Mouse (Mus musculus) stomach, embryonic 15.5 days (tissue): Measurements from ENCODE around the gene BC035947. TPM values are rescaled to one million over a fixed set of nuclear protein-coding genes. Genes with fewer than 3 reads are reported as not detected.
"Not testable (repeated sequence)": the region's sequence is repeated elsewhere in the genome, so short reads cannot be mapped to it uniquely, and the experiment has no call there.

Experiments
- ATAC-seq: fragments of 200-750 bp; cut with Nextera tagmentation; 2 replicates; pipeline ENCODE4 v1.8.0; 2017; ENCODE audit warnings: low read depth, moderate number of reproducible peaks, moderate TSS enrichment; ENCODE audit not compliant: insufficient read depth, low FRiP score
- H3K27ac ChIP-seq: fragments of 300-500 bp; sonication (generic); 2 replicates; pipeline ENCODE4 v1.5.1; 2015; ENCODE audit warnings: mild to moderate bottlenecking, inconsistent platforms
- H3K27me3 ChIP-seq: fragments of 300-500 bp; sonication (generic); replicated peaks from 2 replicates; pipeline ENCODE4 v1.6.1; 2015; ENCODE audit warnings: inconsistent platforms
- H3K36me3 ChIP-seq: fragments of 300-500 bp; sonication (generic); 2 replicates; pipeline ENCODE4 v1.6.1; 2015; ENCODE audit warnings: inconsistent platforms
- H3K4me1 ChIP-seq: fragments of 300-500 bp; sonication (generic); 2 replicates; pipeline ENCODE4 v1.6.1; 2015; ENCODE audit warnings: inconsistent platforms
- H3K4me2 ChIP-seq: fragments of 300-500 bp; sonication (generic); 2 replicates; pipeline ENCODE4 v1.6.1; 2015; ENCODE audit warnings: mild to moderate bottlenecking, inconsistent platforms
- H3K4me3 ChIP-seq: fragments of 300-500 bp; sonication (generic); replicated peaks from 2 replicates; pipeline ENCODE4 v1.5.1; 2015; ENCODE audit warnings: inconsistent platforms
- H3K9ac ChIP-seq: fragments of 300-500 bp; sonication (generic); 2 replicates; pipeline ENCODE4 v1.6.1; 2015; ENCODE audit warnings: inconsistent platforms
- H3K9me3 ChIP-seq: fragments of 300-500 bp; sonication (generic); 2 replicates; pipeline ENCODE4 v1.6.1; 2016; ENCODE audit warnings: inconsistent platforms
- WGBS: fragments of 180-500 bp; shearing (Covaris S2); methylation state at CpG from one replicate; pipeline ENCODE4 v1.1.7; 2015; 5-methylcytosine and 5-hydroxymethylcytosine counted together
- polyA plus RNA-seq: library from polyadenylated mRNA; unstranded; fragments of >200 nt; fragmentation: Nextera tagmentation; extraction: Ambion mirVana; gene quantifications from 2 replicates; pipeline ENCODE4 v1.2.1, GENCODE M21; 2015

Gene BC035947
- polyA plus RNA-seq, 1 experiment from 2014 or later = 0.08 TPM

DNA sequence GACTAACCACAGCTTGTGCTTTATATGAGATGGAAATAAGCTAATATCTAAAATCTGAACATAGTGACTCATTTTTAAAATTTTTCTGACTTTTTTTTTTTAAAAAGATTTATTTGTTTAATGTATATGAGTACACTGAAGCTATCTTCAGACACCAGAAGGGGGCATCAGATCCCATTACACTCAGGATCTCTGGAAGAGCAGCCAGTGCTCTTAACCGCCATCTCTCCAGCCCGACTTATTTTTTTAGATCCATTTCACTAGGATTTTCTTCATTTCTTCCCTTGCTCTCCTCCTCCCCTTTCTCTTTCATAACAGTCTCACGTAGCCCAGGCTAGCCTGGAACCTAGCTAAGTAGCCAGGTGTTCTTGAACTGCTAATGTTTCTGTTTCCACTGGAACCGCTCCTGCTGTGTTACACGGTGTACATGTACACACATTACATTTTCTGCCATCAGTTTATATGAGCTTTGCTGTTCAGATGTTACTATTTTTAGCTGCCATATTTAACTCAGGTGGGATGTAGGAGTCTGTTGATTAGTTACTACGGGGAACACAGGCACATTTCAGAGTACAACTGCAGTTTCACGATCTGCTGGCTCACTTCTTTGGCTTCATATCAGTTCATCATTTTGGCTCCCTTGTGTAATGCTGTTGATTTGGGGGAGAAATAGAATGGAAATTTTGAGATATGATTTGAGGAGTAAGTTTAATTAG lies 18.7 kb upstream of the BC035947 start:
- ATAC-seq = no peak
- Histone ChIP-seq H3K4me2 (no peak overlapping the region), H3K9me3 (no peaks in the 10 kb centered on the region), H3K9ac (no peak overlapping the region), H3K36me3 (no peaks in the 10 kb centered on the region), H3K27ac (no peak overlapping the region), H3K4me3 (no peak overlapping the region), H3K4me1 (no peaks in the 10 kb centered on the region), H3K27me3 (no peaks in the 10 kb centered on the region)
- WGBS = 67% methylated on average over 7 of the region's 7 CpGs

DNA sequence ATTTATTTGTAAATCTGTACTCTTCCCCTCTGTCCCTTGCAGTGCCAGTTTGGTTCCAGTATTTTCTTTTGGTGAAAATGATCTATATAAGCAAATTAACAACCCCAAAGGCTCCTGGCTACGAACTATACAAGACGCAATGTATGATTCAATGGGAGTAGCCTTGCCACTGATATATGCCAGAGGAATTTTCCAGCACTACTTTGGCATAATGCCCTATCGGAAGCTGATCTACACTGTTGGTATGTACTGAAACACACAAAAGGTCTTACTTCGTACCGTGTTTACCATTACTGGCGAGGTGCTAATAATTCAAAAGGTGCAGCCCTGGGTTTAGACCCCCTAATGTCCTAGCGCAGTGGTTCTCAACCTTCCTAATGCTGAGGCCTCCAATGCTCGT lies 17.1 kb upstream of the BC035947 start:
- Histone ChIP-seq H3K4me1 (no peaks in the 10 kb centered on the region), H3K27ac (no peak overlapping the region), H3K4me3 (no peak overlapping the region), H3K9me3 (no peaks in the 10 kb centered on the region), H3K9ac (no peak overlapping the region), H3K27me3 (no peaks in the 10 kb centered on the region), H3K4me2 (no peak overlapping the region), H3K36me3 (no peaks in the 10 kb centered on the region)
- no peak for ATAC-seq
- WGBS = 80% methylated on average over 8 of the region's 8 CpGs

DNA sequence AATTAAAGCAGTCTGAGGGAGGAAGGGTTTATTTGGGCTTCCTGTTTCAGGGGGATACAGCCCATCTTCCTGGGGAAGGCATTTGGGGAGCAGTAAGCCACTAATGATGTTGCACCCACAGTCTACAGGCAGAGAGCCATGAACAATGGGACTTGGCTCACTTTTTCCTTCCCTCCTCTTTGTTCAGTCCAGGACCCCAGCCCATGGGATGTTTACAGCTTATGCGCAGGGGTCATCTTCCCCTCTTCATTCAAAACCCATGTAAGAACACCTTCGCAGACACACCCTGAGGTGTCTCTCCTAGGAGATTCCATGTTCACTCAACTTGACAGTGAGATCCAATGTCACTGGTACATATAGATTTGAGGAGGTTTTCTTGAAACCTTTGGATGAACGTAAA lies 16.4 kb upstream of the BC035947 start:
- Histone ChIP-seq H3K27me3 (no peaks in the 10 kb centered on the region), H3K4me2 (no peak overlapping the region), H3K4me3 (no peak overlapping the region), H3K9ac (no peak overlapping the region), H3K9me3 (no peaks in the 10 kb centered on the region), H3K36me3 (no peaks in the 10 kb centered on the region), H3K4me1 (no peaks in the 10 kb centered on the region), H3K27ac (no peak overlapping the region)
- ATAC-seq = no peak
- 98% methylated on average over 3 of the region's 3 CpGs for WGBS

GRCm38 (mm10) chr1:78525189-78525886 lies 13.4 kb upstream of the BC035947 start:
- H3K4me1 ChIP-seq = no peaks in the 10 kb centered on the region
- no peak overlapping the region for H3K27ac ChIP-seq
- no peak for ATAC-seq
- no peaks in the 10 kb centered on the region for H3K9me3 ChIP-seq
- 49% methylated on average over 23 of the region's 23 CpGs for WGBS
- H3K4me2 ChIP-seq = no peak overlapping the region
- no peaks in the 10 kb centered on the region for H3K36me3 ChIP-seq
- H3K27me3 ChIP-seq = no peaks in the 10 kb centered on the region
- no peak overlapping the region for H3K9ac ChIP-seq
- no peak overlapping the region for H3K4me3 ChIP-seq

- H3K4me2 ChIP-seq = no peak overlapping the region
- H3K9me3 ChIP-seq = no peaks in the 10 kb centered on the region
- H3K4me1 ChIP-seq = no peaks in the 10 kb centered on the region
- no peaks in the 10 kb centered on the region for H3K27me3 ChIP-seq
- ATAC-seq = no peak
- H3K27ac ChIP-seq = no peak overlapping the region
- no peak overlapping the region for H3K4me3 ChIP-seq
- no peaks in the 10 kb centered on the region for H3K36me3 ChIP-seq
- WGBS = 85% methylated on average over 7 of the region's 7 CpGs
- H3K9ac ChIP-seq = no peak overlapping the region
These were observed 6.9 kb upstream of the BC035947 start for GRCm38 (mm10) chr1:78518907-78519306.

DNA sequence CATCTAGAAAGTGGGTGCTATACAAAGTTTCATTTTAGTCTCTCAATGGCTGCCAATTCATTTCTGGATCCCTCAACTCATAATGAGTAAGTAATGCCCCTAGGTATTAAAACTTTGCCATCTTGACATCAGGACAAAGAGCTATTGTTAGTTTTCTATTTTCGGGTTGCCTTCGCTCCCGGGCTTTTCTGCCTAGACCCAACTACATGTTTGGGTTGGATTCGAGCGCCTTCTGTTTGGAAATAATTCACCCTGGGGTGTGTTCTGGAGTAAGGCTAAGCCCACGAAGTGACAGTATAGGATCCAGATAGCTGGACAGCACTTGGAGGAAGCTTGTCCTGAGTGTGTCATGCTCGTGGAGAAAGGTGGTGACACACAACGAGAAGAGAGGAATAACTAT lies 798 bp upstream of the BC035947 start:
- ATAC-seq = no peak
- 73% methylated on average over 8 of the region's 8 CpGs for WGBS
- Histone ChIP-seq H3K27ac (no peak overlapping the region), H3K4me3 (no peak overlapping the region), H3K27me3 (no peaks in the 10 kb centered on the region), H3K4me1 (peaks cover 5% of the 10 kb centered on the region), H3K36me3 (no peaks in the 10 kb centered on the region), H3K4me2 (no peak overlapping the region), H3K9me3 (no peaks in the 10 kb centered on the region), H3K9ac (no peak overlapping the region)

DNA sequence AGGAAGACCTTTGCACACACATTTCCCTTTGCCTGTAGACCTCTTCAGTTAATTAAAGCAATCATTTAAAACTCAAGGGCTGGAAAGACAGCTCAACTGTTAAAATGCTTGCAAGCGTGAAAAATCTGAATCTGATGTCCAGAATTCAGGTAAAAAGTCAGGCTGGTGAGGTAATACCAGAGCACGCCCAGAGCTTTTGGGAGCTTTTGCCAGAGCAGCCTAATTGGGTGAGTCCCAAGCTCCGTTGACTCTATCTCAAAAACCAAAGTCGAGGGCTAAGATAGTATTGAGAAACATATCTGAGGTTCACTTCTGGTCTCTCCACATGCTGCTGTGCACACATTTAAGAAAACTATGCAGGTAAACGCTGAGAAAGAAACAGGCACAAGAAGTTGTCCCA lies 1.1 kb downstream of the BC035947 start, which contains the start of gene Mogat1:
Gene Mogat1 (plus strand): TSS at position 130 of the 400 bp plus-strand sequence.
- H3K4me2 ChIP-seq = peak within 1 kb of the TSS; percentile 64
- no peaks in the 10 kb centered on the region for H3K36me3 ChIP-seq
- 63% methylated on average over 5 of the region's 5 CpGs for WGBS
- no peak within 1 kb of the TSS for H3K27ac ChIP-seq
- no peak within 1 kb of the TSS for H3K9ac ChIP-seq
- H3K4me3 ChIP-seq = peak within 1 kb of the TSS; percentile 27
- H3K9me3 ChIP-seq = no peaks in the 10 kb centered on the region
- H3K4me1 ChIP-seq = peaks cover 5% of the 10 kb centered on the region
- no peak for ATAC-seq
- no peaks in the 10 kb centered on the region for H3K27me3 ChIP-seq

DNA sequence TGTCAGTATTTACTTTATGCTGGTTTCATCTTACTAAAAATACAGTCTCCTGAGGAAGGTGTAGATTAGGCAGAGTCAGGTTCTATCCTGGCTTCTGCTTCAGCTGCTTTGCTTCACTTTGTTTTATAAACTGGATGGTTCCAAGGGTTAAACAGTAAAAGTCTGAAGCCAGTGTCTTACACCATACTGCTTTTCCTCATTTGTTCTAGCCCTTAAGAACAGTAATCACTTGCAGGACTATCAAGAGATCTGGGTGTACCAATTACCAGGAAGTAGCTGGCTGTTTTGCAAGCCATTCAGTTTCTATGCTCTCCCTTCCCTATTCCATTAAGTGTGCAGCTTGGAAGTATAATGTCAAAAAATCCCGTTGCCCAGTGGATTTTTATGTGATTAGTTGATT lies 4.8 kb downstream of the BC035947 start:
- Histone ChIP-seq H3K9ac (no peak overlapping the region), H3K27me3 (no peaks in the 10 kb centered on the region), H3K4me3 (no peak overlapping the region), H3K9me3 (no peaks in the 10 kb centered on the region), H3K27ac (no peak overlapping the region), H3K36me3 (no peaks in the 10 kb centered on the region), H3K4me2 (no peak overlapping the region), H3K4me1 (peaks cover 5% of the 10 kb centered on the region)
- 59% methylated on average over 1 of the region's 1 CpGs for WGBS
- no peak for ATAC-seq

GRCm38 (mm10) chr1:78502527-78502926 lies 9.4 kb downstream of the BC035947 start:
- WGBS = 87% methylated on average over 6 of the region's 6 CpGs
- no peak overlapping the region for H3K4me2 ChIP-seq
- H3K36me3 ChIP-seq = no peaks in the 10 kb centered on the region
- no peaks in the 10 kb centered on the region for H3K4me1 ChIP-seq
- no peak overlapping the region for H3K27ac ChIP-seq
- no peak overlapping the region for H3K4me3 ChIP-seq
- ATAC-seq = no peak
- H3K9ac ChIP-seq = no peak overlapping the region
- H3K27me3 ChIP-seq = no peaks in the 10 kb centered on the region
- no peaks in the 10 kb centered on the region for H3K9me3 ChIP-seq

- H3K4me2 ChIP-seq, ATAC-seq, H3K4me3 ChIP-seq, H3K4me1 ChIP-seq, H3K27ac ChIP-seq, H3K27me3 ChIP-seq, H3K36me3 ChIP-seq, H3K9me3 ChIP-seq, H3K9ac ChIP-seq: not testable (repeated sequence)
- WGBS = 85% methylated on average over 12 of the region's 12 CpGs
These were observed 10.1 kb downstream of the BC035947 start for GRCm38 (mm10) chr1:78501856-78502255.

DNA sequence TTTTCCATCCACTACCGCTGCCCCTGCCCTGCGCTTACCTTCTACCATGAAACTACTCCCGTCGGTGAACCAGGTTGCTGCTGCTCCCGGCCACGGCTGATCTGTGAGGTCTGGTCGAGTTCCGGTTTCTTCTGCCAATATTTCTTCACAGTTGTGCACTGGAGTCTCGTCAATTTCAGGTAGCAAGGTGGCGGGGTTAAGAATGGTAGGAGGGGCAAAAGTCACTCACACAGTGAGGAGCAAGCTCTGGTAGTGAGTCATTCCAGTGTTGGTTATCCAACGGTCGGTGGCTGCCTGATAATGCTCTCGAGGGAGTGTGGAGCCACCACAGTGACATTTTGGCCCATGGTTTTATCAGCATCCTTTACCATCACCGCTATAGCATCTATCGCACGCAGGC lies 10.9 kb downstream of the BC035947 start:
- Histone ChIP-seq H3K27ac (no peak overlapping the region), H3K4me1 (no peaks in the 10 kb centered on the region), H3K4me3 (no peak overlapping the region), H3K4me2 (no peak overlapping the region), H3K27me3 (no peaks in the 10 kb centered on the region), H3K9me3 (no peaks in the 10 kb centered on the region), H3K9ac (no peak overlapping the region), H3K36me3 (no peaks in the 10 kb centered on the region)
- ATAC-seq = no peak
- 87% methylated on average over 16 of the region's 16 CpGs for WGBS

GRCm38 (mm10) chr1:78490143-78490542 lies 21.8 kb downstream of the BC035947 start:
- Histone ChIP-seq H3K9me3 (no peaks in the 10 kb centered on the region), H3K4me3 (no peak overlapping the region), H3K9ac (no peak overlapping the region), H3K27ac (no peak overlapping the region), H3K4me2 (no peak overlapping the region), H3K4me1 (peaks cover 4% of the 10 kb centered on the region; the same call in 1 of the 2 replicates), H3K36me3 (no peaks in the 10 kb centered on the region), H3K27me3 (no peaks in the 10 kb centered on the region)
- ATAC-seq = no peak
- WGBS = 61% methylated on average over 1 of the region's 1 CpGs
